In genomic region chr2:173036055-173036454, GRCm38 (mm10) we compare ENCODE assay signal across 21 mouse cellular contexts. TPM values are rescaled to one million over a fixed set of nuclear protein-coding genes. Genes with fewer than 3 reads are reported as not detected.
A peak's percentile ranks its signal among the peaks of the same experiment; 100 is the strongest.
DNase-seq lines count a peak whose midpoint lies in the region; ATAC-seq and TF ChIP-seq lines count a peak whose summit lies in the region.
"Had no signal": no experiment of that assay in that cellular context is flagged by ENCODE, and none has a peak within 500 bp of the region (broad histone marks: within the 10 kb centered on the region; RNA-seq: fewer than 3 reads in every experiment).

No protein-coding gene starts in this region.

- no peak for TF ChIP-seq EP300 in MEL (IDR thresholded peaks at IDR 0.05; ENCODE audit: low read depth in 1 of 2, low read length in 2 of 2)

- peaks cover 16% of the 10 kb centered on the region; the same call in 1 of the 2 replicates for H3K4me1 ChIP-seq in forebrain, embryonic 10.5 days
- no peaks in the 10 kb centered on the region for H3K4me1 ChIP-seq in forebrain, postnatal 0 days (ENCODE audit: insufficient read depth)
- H3K4me1 ChIP-seq in hindbrain, embryonic 10.5 days (replicated peaks) = peaks cover 9% of the 10 kb centered on the region; the same call in 1 of the 2 replicates
- no peaks in the 10 kb centered on the region for H3K4me1 ChIP-seq in hindbrain, embryonic 11.5 days (replicated peaks; ENCODE audit: control insufficient read depth, insufficient read depth, low read length)
- H3K4me1 ChIP-seq in MEL (ENCODE audit: control insufficient read depth in 1 of 2, insufficient read depth in 2 of 2, low read length in 2 of 2) = peaks cover 43 to 58% of the 10 kb centered on the region in 2 experiments
- peaks cover 100% of the 10 kb centered on the region for H3K4me1 ChIP-seq in liver, embryonic 13.5 days (replicated peaks)
- H3K4me1 ChIP-seq: hindbrain, embryonic 12.5 days; kidney, embryonic 15.5 days; neural tube, embryonic 12.5 days had no signal

- H3K4me3 ChIP-seq in forebrain, embryonic 10.5 days = no peak overlapping the region
- H3K4me3 ChIP-seq in forebrain, postnatal 0 days (ENCODE audit: low read depth, low read length) = no peak overlapping the region
- no peak overlapping the region for H3K4me3 ChIP-seq in hindbrain, embryonic 10.5 days
- no peak overlapping the region for H3K4me3 ChIP-seq in hindbrain, embryonic 11.5 days (ENCODE audit: low read depth, low read length)
- no peak overlapping the region for H3K4me3 ChIP-seq in MEL (ENCODE audit: control insufficient read depth in 1 of 2, insufficient read depth in 1 of 2, low read depth in 2 of 2, low read length in 2 of 2)
- peak overlapping the region; percentile 32 for H3K4me3 ChIP-seq in liver, embryonic 13.5 days (replicated peaks)
- H3K4me3 ChIP-seq: hindbrain, embryonic 12.5 days; kidney, embryonic 15.5 days; layer of hippocampus, adult 2 months; left cerebral cortex, adult 2 months; neural tube, embryonic 12.5 days had no signal

- DNase-seq in forebrain, embryonic 10.5 days (ENCODE audit: extremely low spot score, low spot score) = no peak
- DNase-seq in forebrain, postnatal 0 days = no peak
- no peak for DNase-seq in hindbrain, embryonic 10.5 days (ENCODE audit: low spot score)
- no peak for DNase-seq in hindbrain, embryonic 11.5 days (ENCODE audit: low spot score)
- peak; percentile 35 for DNase-seq in MEL (ENCODE audit: low read depth, low spot score)
- DNase-seq in liver, embryonic 13.5 days = no peak
- no peak for DNase-seq in kidney, adult 8-10 months
- no peak for DNase-seq in adrenal gland, adult 18-20 months (ENCODE audit: low spot score in 2 of 2)
- DNase-seq: cerebellum, postnatal 25 days; lung, postnatal 36 days; right cerebral cortex, postnatal 4 days; thymus, adult 18-20 months had no signal

- TF ChIP-seq POLR2A in MEL (IDR thresholded peaks at IDR 0.05; ENCODE audit: control insufficient read depth in 1 of 2, insufficient read depth in 1 of 2, low read depth in 1 of 2, low read length in 2 of 2, poor library complexity in 1 of 2) = no peak

- no peak overlapping the region for H3K4me2 ChIP-seq in forebrain, postnatal 0 days (ENCODE audit: low read depth)
- no peak overlapping the region for H3K4me2 ChIP-seq in hindbrain, embryonic 11.5 days (replicated peaks; ENCODE audit: low read depth, low read length)
- peak overlapping the region; percentile 79 for H3K4me2 ChIP-seq in liver, embryonic 13.5 days
- H3K4me2 ChIP-seq: hindbrain, embryonic 12.5 days; kidney, embryonic 15.5 days; neural tube, embryonic 12.5 days had no signal

- H3K79me2 ChIP-seq in MEL (ENCODE audit: control insufficient read depth, insufficient read depth, low read length, poor library complexity) = no peaks in the 10 kb centered on the region

- no peaks in the 10 kb centered on the region for H3K9me3 ChIP-seq in forebrain, embryonic 10.5 days
- no peaks in the 10 kb centered on the region for H3K9me3 ChIP-seq in forebrain, postnatal 0 days (ENCODE audit: low read length)
- no peaks in the 10 kb centered on the region for H3K9me3 ChIP-seq in hindbrain, embryonic 10.5 days
- H3K9me3 ChIP-seq in hindbrain, embryonic 11.5 days (ENCODE audit: control insufficient read depth, low read length) = no peaks in the 10 kb centered on the region
- no peaks in the 10 kb centered on the region for H3K9me3 ChIP-seq in MEL (replicated peaks; ENCODE audit: insufficient read depth, low read length)
- H3K9me3 ChIP-seq in liver, embryonic 13.5 days (replicated peaks) = no peaks in the 10 kb centered on the region
- H3K9me3 ChIP-seq: hindbrain, embryonic 12.5 days; kidney, embryonic 15.5 days; neural tube, embryonic 12.5 days had no signal

- WGBS in forebrain, embryonic 10.5 days = 90% methylated on average over 5 of the region's 5 CpGs
- 94% methylated on average over 5 of the region's 5 CpGs for WGBS in forebrain, postnatal 0 days
- WGBS in hindbrain, embryonic 10.5 days = 92% methylated on average over 5 of the region's 5 CpGs
- 92% methylated on average over 5 of the region's 5 CpGs for WGBS in hindbrain, embryonic 11.5 days
- 60% methylated on average over 5 of the region's 5 CpGs for WGBS in liver, embryonic 13.5 days (ENCODE audit: insufficient replicate concordance)

- H3K36me3 ChIP-seq in forebrain, embryonic 10.5 days (replicated peaks) = peaks cover 56% of the 10 kb centered on the region
- H3K36me3 ChIP-seq in forebrain, postnatal 0 days (ENCODE audit: insufficient read depth) = peaks cover 30% of the 10 kb centered on the region
- peaks cover 56% of the 10 kb centered on the region for H3K36me3 ChIP-seq in hindbrain, embryonic 10.5 days
- 0 out of 2 replicates have a peak, but pooled peaks cover 6% of the 10 kb centered on the region for H3K36me3 ChIP-seq in hindbrain, embryonic 11.5 days (ENCODE audit: control insufficient read depth, insufficient read depth, low read length)
- peaks cover 6 to 45% of the 10 kb centered on the region in 2 experiments for H3K36me3 ChIP-seq in MEL (ENCODE audit: control insufficient read depth in 1 of 2, insufficient read depth in 2 of 2, low read length in 2 of 2)
- peaks cover 71% of the 10 kb centered on the region for H3K36me3 ChIP-seq in liver, embryonic 13.5 days

- peak overlapping the region; percentile 48; the same call in 1 of the 2 replicates for H3K27ac ChIP-seq in forebrain, embryonic 10.5 days
- H3K27ac ChIP-seq in forebrain, postnatal 0 days (ENCODE audit: low read depth, low read length) = no peak overlapping the region
- 0 out of 2 replicates have a peak overlapping the region, but pooled peaks have one; percentile 40 for H3K27ac ChIP-seq in hindbrain, embryonic 10.5 days
- H3K27ac ChIP-seq in hindbrain, embryonic 11.5 days (ENCODE audit: low read depth, low read length) = no peak overlapping the region
- peak overlapping the region; percentile 61 for H3K27ac ChIP-seq in MEL (ENCODE audit: control insufficient read depth, low read depth, low read length)
- H3K27ac ChIP-seq in liver, embryonic 13.5 days = peak overlapping the region; percentile 100
- H3K27ac ChIP-seq: hindbrain, embryonic 12.5 days; kidney, embryonic 15.5 days; layer of hippocampus, adult 2 months; left cerebral cortex, adult 2 months; neural tube, embryonic 12.5 days had no signal

- H3K9ac ChIP-seq in forebrain, postnatal 0 days = no peak overlapping the region
- H3K9ac ChIP-seq in hindbrain, embryonic 11.5 days (ENCODE audit: low read depth, low read length) = no peak overlapping the region
- peak overlapping the region; percentile 12 for H3K9ac ChIP-seq in MEL (ENCODE audit: control insufficient read depth, low read depth, low read length, poor library complexity, severe bottlenecking)
- H3K9ac ChIP-seq in liver, embryonic 13.5 days = peak overlapping the region; percentile 98
- H3K9ac ChIP-seq: hindbrain, embryonic 12.5 days; kidney, embryonic 15.5 days; neural tube, embryonic 12.5 days had no signal

- H3K27me3 ChIP-seq in forebrain, embryonic 10.5 days (ENCODE audit: poor library complexity, severe bottlenecking) = no peaks in the 10 kb centered on the region
- no peaks in the 10 kb centered on the region for H3K27me3 ChIP-seq in forebrain, postnatal 0 days (ENCODE audit: insufficient read depth, low read length)
- no peaks in the 10 kb centered on the region for H3K27me3 ChIP-seq in hindbrain, embryonic 10.5 days (ENCODE audit: insufficient read depth, poor library complexity, severe bottlenecking)
- no peaks in the 10 kb centered on the region for H3K27me3 ChIP-seq in hindbrain, embryonic 11.5 days (ENCODE audit: control insufficient read depth, insufficient read depth, low read length)
- H3K27me3 ChIP-seq in MEL (ENCODE audit: control insufficient read depth in 1 of 2, insufficient read depth in 2 of 2, low read length in 2 of 2) = no peaks in the 10 kb centered on the region
- H3K27me3 ChIP-seq in liver, embryonic 13.5 days = no peaks in the 10 kb centered on the region
- H3K27me3 ChIP-seq: hindbrain, embryonic 12.5 days; kidney, embryonic 15.5 days; neural tube, embryonic 12.5 days; Patski had no signal

- TF ChIP-seq RAD21 in MEL (IDR thresholded peaks at IDR 0.05; ENCODE audit: low read depth, low read length) = no peak

- ATAC-seq in forebrain, postnatal 0 days = no peak
- no peak for ATAC-seq in hindbrain, embryonic 11.5 days (ENCODE audit: low FRiP score)
- ATAC-seq in liver, embryonic 13.5 days (ENCODE audit: low read depth) = no peak
- ATAC-seq: midbrain, embryonic 16.5 days; Patski had no signal

- TF ChIP-seq CTCF in forebrain, postnatal 0 days (IDR thresholded peaks at IDR 0.05; ENCODE audit: low read depth) = no peak
- TF ChIP-seq CTCF in MEL (IDR thresholded peaks at IDR 0.05 in 2 of 3, conservative IDR thresholded peaks at IDR 0.05 in 1 of 3; ENCODE audit: control insufficient read depth in 1 of 3, insufficient read depth in 1 of 3, low read depth in 2 of 3, low read length in 3 of 3, poor library complexity in 1 of 3, severe bottlenecking in 1 of 3) = no peak

RNA-seq across cellular contexts. Expression of gene Rbm38, which starts 15.8 kb away (rescaled TPM):
- polyA plus RNA-seq in forebrain, embryonic 10.5 days (2016; fragmentation: Nextera tagmentation; extraction: Ambion mirVana) = 119 and 123 TPM in 2 replicates
- total RNA-seq in forebrain, postnatal 0 days (2014; rRNA removed) = 5.9 and 6.6 TPM in 2 replicates
- 11.0 and 14.5 TPM in 2 replicates for polyA plus RNA-seq in forebrain, postnatal 0 days (2015; fragmentation: Nextera tagmentation; extraction: Ambion mirVana)
- polyA plus RNA-seq in hindbrain, embryonic 10.5 days (2016; fragmentation: Nextera tagmentation; extraction: Ambion mirVana) = 92.3 and 95.9 TPM in 2 replicates
- polyA plus RNA-seq in hindbrain, embryonic 11.5 days (2014; fragmentation: Nextera tagmentation; extraction: Ambion mirVana) = 57.0 and 63.3 TPM in 2 replicates
- 37.0 and 39.0 TPM in 2 replicates for total RNA-seq in MEL (2012; rRNA removed)
- polyA plus RNA-seq in MEL (2012; ENCODE audit: insufficient read depth in 1 of 2, insufficient read length in 2 of 2, low read depth in 1 of 2, low replicate concordance in 2 of 2, missing spikeins in 1 of 2) = 100 to 1,000 TPM in 1 of 2 experiments, not detected in 1; 207 TPM
- polyA plus RNA-seq in liver, embryonic 13.5 days (2015; fragmentation: Nextera tagmentation; extraction: Ambion mirVana) = 260 and 311 TPM in 2 replicates
- total RNA-seq in adrenal gland, adult 18-20 months (2021) = 10 to 100 TPM; 14.8 to 21.2 TPM

RNA-seq across cellular contexts. Expression of gene Rae1, which starts 36.1 kb away (rescaled TPM):
- 168 TPM in 2 replicates for polyA plus RNA-seq in forebrain, embryonic 10.5 days (2016; fragmentation: Nextera tagmentation; extraction: Ambion mirVana)
- 103 and 108 TPM in 2 replicates for total RNA-seq in forebrain, postnatal 0 days (2014; rRNA removed)
- polyA plus RNA-seq in forebrain, postnatal 0 days (2015; fragmentation: Nextera tagmentation; extraction: Ambion mirVana) = 150 and 161 TPM in 2 replicates
- polyA plus RNA-seq in hindbrain, embryonic 10.5 days (2016; fragmentation: Nextera tagmentation; extraction: Ambion mirVana) = 158 and 162 TPM in 2 replicates
- polyA plus RNA-seq in hindbrain, embryonic 11.5 days (2014; fragmentation: Nextera tagmentation; extraction: Ambion mirVana) = 134 TPM in 2 replicates
- 139 and 156 TPM in 2 replicates for total RNA-seq in MEL (2012; rRNA removed)
- 100 to 1,000 TPM in 1 of 2 experiments, not detected in 1; 172 TPM for polyA plus RNA-seq in MEL (2012; ENCODE audit: insufficient read depth in 1 of 2, insufficient read length in 2 of 2, low read depth in 1 of 2, low replicate concordance in 2 of 2, missing spikeins in 1 of 2)
- 94.5 and 96.8 TPM in 2 replicates for polyA plus RNA-seq in liver, embryonic 13.5 days (2015; fragmentation: Nextera tagmentation; extraction: Ambion mirVana)
- total RNA-seq in adrenal gland, adult 18-20 months (2021) = 10 to 100 TPM; 54.5 to 67.4 TPM

RNA-seq across cellular contexts. Expression of gene Spo11, which starts 58.6 kb away (rescaled TPM):
- 0.42 and 0.73 TPM in 2 replicates for polyA plus RNA-seq in forebrain, embryonic 10.5 days (2016; fragmentation: Nextera tagmentation; extraction: Ambion mirVana)
- 1.1 and 1.3 TPM in 2 replicates for total RNA-seq in forebrain, postnatal 0 days (2014; rRNA removed)
- 0.92 and 1.1 TPM in 2 replicates for polyA plus RNA-seq in forebrain, postnatal 0 days (2015; fragmentation: Nextera tagmentation; extraction: Ambion mirVana)
- polyA plus RNA-seq in hindbrain, embryonic 10.5 days (2016; fragmentation: Nextera tagmentation; extraction: Ambion mirVana) = 0.47 and 0.49 TPM in 2 replicates
- polyA plus RNA-seq in hindbrain, embryonic 11.5 days (2014; fragmentation: Nextera tagmentation; extraction: Ambion mirVana) = 0.71 and 0.74 TPM in 2 replicates
- total RNA-seq in MEL (2012; rRNA removed) = not detected in 2 replicates
- polyA plus RNA-seq in MEL (2012; ENCODE audit: insufficient read depth in 1 of 2, insufficient read length in 2 of 2, low read depth in 1 of 2, low replicate concordance in 2 of 2, missing spikeins in 1 of 2) = not detected
- polyA plus RNA-seq in liver, embryonic 13.5 days (2015; fragmentation: Nextera tagmentation; extraction: Ambion mirVana) = 0.08 TPM in 1 of 2 replicates, not detected in the other
- not detected for total RNA-seq in adrenal gland, adult 18-20 months (2021)
- total RNA-seq: adrenal gland, postnatal 4 days had no signal
- polyA plus RNA-seq: intestine, embryonic 14.5 days had no signal

Comparison
In these comparisons a context has a peak if more than half of its experiments do, and no peak if none do; other contexts are left out.
1. H3K27ac ChIP-seq: peak in forebrain, embryonic 10.5 days (single experiment), hindbrain, embryonic 10.5 days (single experiment), MEL (single experiment) and liver, embryonic 13.5 days (single experiment); none in forebrain, postnatal 0 days (single experiment) and hindbrain, embryonic 11.5 days (single experiment).
2. H3K9ac ChIP-seq: peak in MEL (single experiment) and liver, embryonic 13.5 days (single experiment); none in forebrain, postnatal 0 days (single experiment) and hindbrain, embryonic 11.5 days (single experiment).